Mouse (Mus musculus) midbrain, embryonic 14.5 days (tissue): ENCODE data around the gene Cars2. TPM values are rescaled to one million over a fixed set of nuclear protein-coding genes. Genes with fewer than 3 reads are reported as not detected.
"Not testable (repeated sequence)": the region's sequence is repeated elsewhere in the genome, so short reads cannot be mapped to it uniquely, and the experiment has no call there.

ENCODE experiments used
- ATAC-seq: fragments of 200-750 bp; cut with Nextera tagmentation; 2 replicates; pipeline ENCODE4 v1.8.0; 2017; ENCODE audit warnings: moderate number of reproducible peaks, moderate library complexity; ENCODE audit not compliant: low FRiP score, low TSS enrichment
- DNase-seq: peaks from one replicate; pipeline ENCODE4 v3.0.0-alpha.2; 2015
- H3K27ac ChIP-seq: fragments of 300-500 bp; sonication (generic); replicated peaks from 2 replicates; pipeline ENCODE4 v1.5.1; 2014; ENCODE audit warnings: mild to moderate bottlenecking, low read depth, low read length, moderate library complexity
- H3K27me3 ChIP-seq: fragments of 300-500 bp; sonication (generic); 2 replicates; pipeline ENCODE4 v1.6.1; 2014; ENCODE audit warnings: low read length, control low read depth, mixed read lengths; ENCODE audit not compliant: control insufficient read depth, insufficient read depth
- H3K36me3 ChIP-seq: fragments of 300-500 bp; sonication (generic); 2 replicates; pipeline ENCODE4 v1.6.1; 2014; ENCODE audit warnings: low read length, control low read depth; ENCODE audit not compliant: control insufficient read depth, insufficient read depth
- H3K4me1 ChIP-seq: fragments of 300-500 bp; sonication (generic); 2 replicates; pipeline ENCODE4 v1.6.1; 2014; ENCODE audit warnings: mild to moderate bottlenecking, antibody characterized with exemption, low read length, control low read depth; ENCODE audit not compliant: control insufficient read depth, insufficient read depth
- H3K4me2 ChIP-seq: fragments of 300-500 bp; sonication (generic); 2 replicates; pipeline ENCODE4 v1.6.1; 2014; ENCODE audit warnings: mild to moderate bottlenecking, low read length, moderate library complexity
- H3K4me3 ChIP-seq: fragments of 300-500 bp; sonication (generic); replicated peaks from 2 replicates; pipeline ENCODE4 v1.5.1; 2014; ENCODE audit warnings: low read depth, low read length
- H3K9ac ChIP-seq: fragments of 300-500 bp; sonication (generic); replicated peaks from 2 replicates; pipeline ENCODE4 v1.6.1; 2014; ENCODE audit warnings: mild to moderate bottlenecking, low read length, moderate library complexity
- H3K9me3 ChIP-seq: fragments of 300-500 bp; sonication (generic); 2 replicates; pipeline ENCODE4 v1.6.1; 2016; ENCODE audit warnings: low read length, control low read depth, mixed read lengths; ENCODE audit not compliant: control insufficient read depth
- WGBS: fragments of 180-500 bp; shearing (Covaris S2); extraction: QIAGEN DNeasy Blood & Tissue Kit; methylation state at CpG from one replicate; pipeline ENCODE4 v1.1.7; 2014; 5-methylcytosine and 5-hydroxymethylcytosine counted together
- polyA plus RNA-seq: library from polyadenylated mRNA; unstranded; fragments of >200 nt; fragmentation: Nextera tagmentation; extraction: Ambion mirVana; gene quantifications from 2 replicates; pipeline ENCODE4 v1.2.1, GENCODE M21; 2014

Cars2 gene
- polyA plus RNA-seq, 1 experiment from 2014 or later: 25.5 TPM

DNA sequence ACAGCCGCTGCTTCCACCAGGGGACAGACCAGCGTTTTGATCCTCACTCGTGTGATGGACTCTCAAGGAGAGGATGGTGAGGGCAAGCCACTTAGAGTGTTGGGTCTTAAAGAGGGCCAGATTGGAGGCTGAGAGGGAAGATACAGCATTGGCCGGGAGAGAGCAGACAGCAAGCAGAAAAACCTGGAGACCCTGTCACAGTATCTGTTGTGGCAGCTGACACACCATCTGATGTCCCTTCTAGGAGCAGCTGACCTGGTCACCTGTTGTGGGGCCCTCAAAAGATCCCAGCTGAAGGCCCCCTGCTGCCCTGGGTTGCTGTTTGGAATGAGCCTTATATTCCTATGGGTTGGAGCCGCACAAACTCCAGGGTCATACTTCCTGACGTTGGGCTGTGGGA, 21.8 kb upstream of the Cars2 start:
- Histone ChIP-seq H3K9me3 (no peaks in the 10 kb centered on the region), H3K27ac (no peak overlapping the region), H3K4me1 (no peaks in the 10 kb centered on the region), H3K4me3 (no peak overlapping the region), H3K9ac (no peak overlapping the region), H3K36me3 (0 out of 2 replicates have a peak, but pooled peaks cover 10% of the 10 kb centered on the region), H3K4me2 (no peak overlapping the region), H3K27me3 (no peaks in the 10 kb centered on the region)
- DNase-seq (no peak), ATAC-seq (no peak)
- 76% methylated on average over 6 of the region's 6 CpGs for WGBS

DNA sequence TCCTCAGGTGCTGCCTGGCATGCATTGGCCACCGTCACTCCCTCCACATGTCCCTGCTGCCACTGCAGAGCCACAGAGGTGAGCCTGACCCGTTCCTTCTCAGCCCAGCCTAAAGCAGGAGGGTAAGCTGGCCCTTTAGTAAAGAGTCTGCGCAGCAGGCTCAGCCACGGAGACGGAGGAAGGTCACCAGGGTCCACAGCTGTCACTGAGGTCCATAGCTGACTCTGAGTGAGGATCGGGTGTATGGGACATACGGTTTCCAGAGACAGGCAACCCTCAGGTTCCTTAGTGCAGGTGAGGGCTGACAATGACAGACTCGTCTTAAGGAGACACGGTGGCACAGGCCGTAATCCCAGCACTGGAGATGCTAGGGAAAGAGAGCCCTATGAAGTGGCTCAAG, 21.4 kb upstream of the Cars2 start:
- 90% methylated on average over 10 of the region's 10 CpGs for WGBS
- H3K4me1 ChIP-seq: no peaks in the 10 kb centered on the region

DNA sequence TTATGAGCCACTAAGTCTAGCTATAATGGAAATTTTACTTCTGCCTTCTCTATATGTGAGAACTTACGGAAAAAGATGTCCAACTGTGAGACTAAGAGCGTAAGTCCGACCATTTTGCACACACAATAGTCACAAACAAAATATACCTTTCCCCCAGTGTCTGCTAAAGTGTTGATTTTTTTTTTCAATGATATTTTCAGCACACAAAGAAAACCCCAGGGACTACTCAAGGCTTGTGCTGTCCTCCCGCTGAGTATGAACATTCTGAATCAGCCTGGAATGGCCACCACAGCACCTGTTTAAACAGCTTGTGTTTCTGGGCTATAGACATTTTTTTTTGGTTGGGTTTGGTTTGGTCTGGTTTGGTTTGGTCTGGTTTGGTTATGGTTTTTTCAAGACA, 20.2 kb upstream of the Cars2 start:
- no peak overlapping the region for H3K4me2 ChIP-seq
- peaks cover 17% of the 10 kb centered on the region; the same call in 1 of the 2 replicates for H3K36me3 ChIP-seq
- DNase-seq: no peak
- H3K9ac ChIP-seq: no peak overlapping the region
- no peak for ATAC-seq
- WGBS: 96% methylated on average over 4 of the region's 4 CpGs
- no peaks in the 10 kb centered on the region for H3K4me1 ChIP-seq
- no peak overlapping the region for H3K27ac ChIP-seq
- no peak overlapping the region for H3K4me3 ChIP-seq
- no peaks in the 10 kb centered on the region for H3K27me3 ChIP-seq
- H3K9me3 ChIP-seq: no peaks in the 10 kb centered on the region

More for the DNA sequence above, 21.4 kb upstream of the Cars2 start:
- Histone ChIP-seq H3K4me3 (no peak overlapping the region), H3K27ac (no peak overlapping the region), H3K9me3 (no peaks in the 10 kb centered on the region), H3K36me3 (peaks cover 12% of the 10 kb centered on the region; the same call in 1 of the 2 replicates), H3K9ac (no peak overlapping the region), H3K4me2 (no peak overlapping the region), H3K27me3 (no peaks in the 10 kb centered on the region)
- no peak for DNase-seq
- no peak for ATAC-seq

DNA sequence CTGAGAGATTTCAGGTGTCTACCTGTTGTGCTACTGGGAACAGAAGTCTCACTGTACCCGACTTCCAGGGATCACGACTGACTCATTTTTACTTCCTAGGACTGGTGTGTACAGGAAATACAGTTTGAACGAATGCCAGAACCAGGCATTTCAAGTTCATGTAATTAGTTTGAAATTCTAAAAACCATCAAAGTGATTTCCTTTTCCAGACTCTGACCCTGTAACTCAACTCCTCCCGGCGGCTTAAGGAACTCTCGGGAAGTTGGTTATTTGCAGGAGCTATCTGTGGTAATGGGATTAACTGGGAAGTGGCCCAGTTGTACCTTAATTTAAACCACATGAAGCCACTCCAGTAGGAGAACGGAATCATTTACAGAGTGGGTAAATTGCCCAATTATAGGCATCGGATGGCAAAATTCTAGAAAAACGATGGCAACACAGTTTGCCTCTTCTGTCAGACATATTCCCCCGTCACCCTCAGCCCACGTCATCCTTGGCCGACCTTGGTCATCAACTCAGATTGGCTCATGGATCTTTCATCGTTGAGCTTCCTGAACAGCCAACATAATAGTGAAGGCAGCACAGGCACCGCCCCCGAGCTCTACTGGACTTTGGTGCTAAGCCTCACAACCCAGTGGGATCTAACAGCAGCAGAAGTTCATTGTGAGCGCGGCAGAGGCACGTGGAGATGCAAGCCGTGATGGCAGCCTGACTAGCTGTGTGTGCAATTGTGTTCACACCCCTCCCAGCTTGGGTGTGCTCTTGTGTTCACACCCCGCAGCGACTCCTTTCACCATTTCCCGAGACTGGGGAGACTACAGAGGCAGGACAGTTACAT, 18.9 kb upstream of the Cars2 start:
- WGBS: 88% methylated on average over 22 of the region's 22 CpGs
- Histone ChIP-seq H3K9me3 (no peaks in the 10 kb centered on the region), H3K27me3 (no peaks in the 10 kb centered on the region), H3K4me3 (no peak overlapping the region), H3K9ac (no peak overlapping the region), H3K4me1 (no peaks in the 10 kb centered on the region), H3K27ac (no peak overlapping the region), H3K36me3 (peaks cover 29% of the 10 kb centered on the region), H3K4me2 (no peak overlapping the region)
- ATAC-seq: no peak
- no peak for DNase-seq

DNA sequence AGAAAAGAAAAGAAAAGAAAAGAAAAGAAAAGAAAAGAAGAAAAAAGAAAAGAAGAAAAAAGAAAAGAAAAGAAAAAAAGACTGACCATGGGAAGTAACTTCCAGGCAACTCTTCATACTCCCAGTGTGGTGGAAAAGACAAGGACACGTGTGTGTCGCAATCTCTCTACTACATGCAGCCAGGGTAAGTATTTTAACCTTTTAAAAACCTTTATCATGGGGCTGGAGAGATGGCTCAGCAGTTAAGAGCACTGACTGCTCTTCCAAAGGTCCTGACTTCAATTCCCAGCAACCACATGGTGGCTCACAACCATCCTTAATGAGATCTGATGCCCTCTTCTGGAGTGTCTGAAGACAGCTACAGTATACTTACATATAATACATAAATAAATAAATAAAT, 17.6 kb upstream of the Cars2 start:
- peaks cover 42% of the 10 kb centered on the region for H3K36me3 ChIP-seq
- not testable (repeated sequence) for H3K4me3 ChIP-seq, DNase-seq, H3K27ac ChIP-seq, H3K9ac ChIP-seq, H3K4me1 ChIP-seq, H3K9me3 ChIP-seq, H3K27me3 ChIP-seq, ATAC-seq, H3K4me2 ChIP-seq
- 95% methylated on average over 2 of the region's 2 CpGs for WGBS

DNA sequence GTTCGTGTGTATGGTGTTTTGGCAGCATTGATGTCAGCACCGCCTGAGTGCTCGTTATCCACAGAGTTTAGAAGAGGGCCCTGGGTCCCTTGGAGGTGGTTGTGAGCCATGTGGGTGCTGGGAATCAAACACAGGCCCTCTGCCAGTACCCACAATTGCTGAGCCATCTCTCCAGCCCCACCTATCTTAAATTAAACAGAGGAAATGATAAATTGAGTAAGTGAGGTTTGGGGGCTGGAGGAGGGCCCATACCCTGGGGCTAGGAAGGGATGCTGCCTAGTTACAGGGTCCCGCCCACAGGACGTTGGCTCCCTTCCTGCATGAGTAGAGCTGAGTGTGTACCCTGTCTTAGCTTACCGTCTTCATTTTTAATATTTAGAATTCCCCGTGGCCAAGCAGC, 14.1 kb upstream of the Cars2 start:
- Histone ChIP-seq H3K36me3 (peaks cover 54% of the 10 kb centered on the region), H3K4me3 (no peak overlapping the region), H3K4me2 (no peak overlapping the region), H3K9me3 (no peaks in the 10 kb centered on the region), H3K9ac (no peak overlapping the region), H3K27ac (no peak overlapping the region), H3K27me3 (no peaks in the 10 kb centered on the region), H3K4me1 (no peaks in the 10 kb centered on the region)
- DNase-seq (no peak), ATAC-seq (no peak)
- WGBS: 91% methylated on average over 7 of the region's 7 CpGs

DNA sequence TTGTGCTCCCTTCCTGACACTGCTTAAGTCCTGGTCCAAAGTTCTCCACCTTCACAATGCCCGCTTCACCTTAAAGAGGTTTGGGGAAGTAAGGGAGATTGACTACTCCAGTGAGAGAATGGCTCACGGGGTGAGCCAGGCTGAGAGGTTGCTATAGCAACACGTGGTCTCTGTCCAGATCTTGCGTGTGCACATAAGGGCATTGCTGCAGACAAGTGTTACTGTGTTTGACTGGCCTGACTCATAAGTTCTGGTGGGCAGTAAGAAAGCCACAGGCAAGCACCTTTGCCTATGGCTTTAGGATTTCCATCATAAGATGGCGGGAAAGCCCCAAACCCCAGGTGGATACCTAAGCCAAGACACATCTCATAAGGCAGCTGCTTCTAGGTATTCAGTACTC, 13.7 kb upstream of the Cars2 start:
- 83% methylated on average over 5 of the region's 5 CpGs for WGBS
- H3K4me3 ChIP-seq: no peak overlapping the region
- H3K36me3 ChIP-seq: peaks cover 54% of the 10 kb centered on the region
- H3K27ac ChIP-seq: no peak overlapping the region
- no peaks in the 10 kb centered on the region for H3K9me3 ChIP-seq
- no peaks in the 10 kb centered on the region for H3K27me3 ChIP-seq
- no peak overlapping the region for H3K9ac ChIP-seq
- H3K4me1 ChIP-seq: peaks cover 2% of the 10 kb centered on the region; the same call in 1 of the 2 replicates
- DNase-seq (no peak), ATAC-seq (no peak)
- no peak overlapping the region for H3K4me2 ChIP-seq

DNA sequence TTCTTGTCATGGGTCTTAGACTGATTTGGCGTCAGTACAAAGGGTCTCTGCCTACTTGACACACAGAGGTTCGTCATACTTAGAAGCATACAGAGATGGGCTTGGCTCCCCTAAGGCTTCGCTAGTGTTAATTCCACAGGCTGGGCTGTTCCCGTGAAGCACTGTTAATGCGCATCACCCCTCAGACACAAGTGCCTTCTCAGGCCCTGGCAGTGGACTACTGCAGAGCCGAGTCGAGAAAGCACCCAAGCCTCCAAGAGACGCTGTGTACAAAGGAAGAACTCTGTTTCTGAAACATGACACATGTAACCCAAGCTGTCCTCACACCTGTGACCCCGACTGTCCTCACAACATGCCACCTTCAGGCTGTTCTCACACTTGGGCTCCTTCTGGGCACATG, 9.6 kb upstream of the Cars2 start:
- ATAC-seq (no peak), DNase-seq (no peak)
- peaks cover 8% of the 10 kb centered on the region for H3K4me1 ChIP-seq
- 81% methylated on average over 9 of the region's 9 CpGs for WGBS
- H3K4me2 ChIP-seq: no peak overlapping the region
- H3K27me3 ChIP-seq: no peaks in the 10 kb centered on the region
- no peak overlapping the region for H3K9ac ChIP-seq
- peaks cover 32% of the 10 kb centered on the region for H3K36me3 ChIP-seq
- no peaks in the 10 kb centered on the region for H3K9me3 ChIP-seq
- no peak overlapping the region for H3K27ac ChIP-seq
- H3K4me3 ChIP-seq: no peak overlapping the region

DNA sequence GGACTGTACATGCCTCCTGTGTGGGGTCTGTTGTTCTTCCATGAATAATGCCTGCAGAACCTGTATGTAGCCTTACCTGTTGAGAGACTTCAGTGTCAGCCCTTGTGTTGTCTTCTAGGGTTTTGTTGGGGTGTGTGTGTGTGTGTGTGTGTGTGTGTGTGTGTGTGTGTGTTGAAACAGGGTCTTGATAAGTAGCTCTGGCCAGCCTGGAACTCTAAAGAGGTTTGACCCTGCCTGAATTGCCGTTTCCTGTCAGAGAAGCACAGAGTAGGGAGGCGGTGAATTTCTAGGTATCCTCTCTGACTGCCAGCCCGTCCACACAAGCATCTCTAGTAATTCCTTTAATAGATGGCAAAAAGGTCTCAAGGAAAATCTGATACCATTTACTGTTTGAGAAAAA, 8.9 kb upstream of the Cars2 start:
- H3K9me3 ChIP-seq: no peaks in the 10 kb centered on the region
- H3K36me3 ChIP-seq: peaks cover 26% of the 10 kb centered on the region
- no peak overlapping the region for H3K4me3 ChIP-seq
- ATAC-seq (no peak), DNase-seq (no peak)
- H3K9ac ChIP-seq: no peak overlapping the region
- no peaks in the 10 kb centered on the region for H3K27me3 ChIP-seq
- H3K4me2 ChIP-seq: peak overlapping the region; percentile 67
- peaks cover 10% of the 10 kb centered on the region for H3K4me1 ChIP-seq
- WGBS: 85% methylated on average over 3 of the region's 3 CpGs
- H3K27ac ChIP-seq: no peak overlapping the region
